Mouse (Mus musculus) hindbrain, embryonic 12.5 days (tissue): ENCODE data around the gene Dag1. TPM values are rescaled to one million over a fixed set of nuclear protein-coding genes. Genes with fewer than 3 reads are reported as not detected.

Source experiments
- ATAC-seq: fragments of 200-750 bp; cut with Nextera tagmentation; 2 replicates; pipeline ENCODE4 v1.8.0; 2017; ENCODE audit warnings: moderate TSS enrichment; ENCODE audit not compliant: low FRiP score
- H3K27ac ChIP-seq: fragments of 300-500 bp; sonication (generic); 2 replicates; pipeline ENCODE4 v1.5.1; 2016; ENCODE audit warnings: mild to moderate bottlenecking
- H3K27me3 ChIP-seq: fragments of 300-500 bp; sonication (generic); 2 replicates; pipeline ENCODE4 v1.6.1; 2016; ENCODE audit warnings: mild to moderate bottlenecking
- H3K36me3 ChIP-seq: fragments of 300-500 bp; sonication (generic); 2 replicates; pipeline ENCODE4 v1.6.1; 2016; ENCODE audit warnings: mild to moderate bottlenecking
- H3K4me1 ChIP-seq: fragments of 300-500 bp; sonication (generic); 2 replicates; pipeline ENCODE4 v1.6.1; 2016
- H3K4me2 ChIP-seq: fragments of 300-500 bp; sonication (generic); replicated peaks from 2 replicates; pipeline ENCODE4 v1.6.1; 2016; ENCODE audit warnings: mild to moderate bottlenecking
- H3K4me3 ChIP-seq: fragments of 300-500 bp; sonication (generic); 2 replicates; pipeline ENCODE4 v1.5.1; 2016; ENCODE audit warnings: mild to moderate bottlenecking
- H3K9ac ChIP-seq: fragments of 300-500 bp; sonication (generic); 2 replicates; pipeline ENCODE4 v1.6.1; 2016; ENCODE audit warnings: mild to moderate bottlenecking, moderate library complexity
- H3K9me3 ChIP-seq: fragments of 300-500 bp; sonication (generic); replicated peaks from 2 replicates; pipeline ENCODE4 v1.6.1; 2016; ENCODE audit warnings: mild to moderate bottlenecking
- WGBS: fragments of 180-500 bp; shearing (Covaris S2); methylation state at CpG from one replicate; pipeline ENCODE4 v1.1.7; 2016; 5-methylcytosine and 5-hydroxymethylcytosine counted together
- polyA plus RNA-seq: library from polyadenylated mRNA; unstranded; fragments of >200 nt; fragmentation: Nextera tagmentation; extraction: Ambion mirVana; gene quantifications from 2 replicates; pipeline ENCODE4 v1.2.1, GENCODE M21; 2016

Dag1 gene
- polyA plus RNA-seq, 1 experiment from 2014 or later, result 74.7 TPM

DNA sequence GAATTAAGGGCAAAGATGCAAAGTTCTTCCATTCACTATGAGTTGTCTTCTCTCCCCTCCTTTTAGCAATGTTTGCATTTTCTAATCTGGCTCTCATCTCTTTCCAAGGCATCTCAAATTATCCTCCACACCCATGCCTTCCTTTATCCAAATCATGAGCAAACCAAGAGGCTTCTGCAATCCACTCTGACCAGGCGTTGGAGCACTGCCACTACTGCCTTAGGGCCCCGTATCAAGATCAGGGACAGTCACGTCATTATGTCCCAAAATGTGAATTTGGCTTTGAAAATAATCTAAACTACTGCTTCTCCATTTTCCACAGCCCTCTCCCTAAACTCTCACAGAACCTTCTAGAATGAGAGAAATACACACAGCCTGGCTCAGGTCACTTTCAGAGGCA lies 19.2 kb downstream of the Dag1 start:
- ATAC-seq, result no peak
- Histone ChIP-seq H3K9me3 (no peaks in the 10 kb centered on the region), H3K4me2 (no peak overlapping the region), H3K27me3 (no peaks in the 10 kb centered on the region), H3K9ac (no peak overlapping the region), H3K4me1 (0 out of 2 replicates have a peak, but pooled peaks cover 2% of the 10 kb centered on the region), H3K36me3 (peaks cover 15% of the 10 kb centered on the region), H3K27ac (no peak overlapping the region), H3K4me3 (no peak overlapping the region)
- WGBS, result 95% methylated on average over 3 of the region's 3 CpGs

DNA sequence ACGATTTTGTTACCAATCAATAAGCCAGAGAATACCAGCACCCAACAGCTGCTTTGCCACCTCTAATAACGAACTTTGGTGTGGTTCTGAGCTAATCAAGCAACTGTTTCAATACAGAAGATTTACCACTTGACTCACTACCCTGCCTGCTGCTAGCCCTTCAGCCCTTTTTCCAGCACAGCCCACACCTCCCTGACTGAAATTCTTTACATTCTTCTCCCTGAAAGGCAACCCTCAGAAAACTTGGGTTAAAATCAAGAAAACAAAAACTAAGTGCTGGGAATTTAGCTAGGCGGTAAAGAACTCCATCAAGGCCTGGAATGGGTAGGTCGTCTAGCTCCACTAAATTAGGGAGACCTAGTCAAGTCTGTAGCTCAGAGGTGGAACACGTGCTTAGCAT lies 23.8 kb downstream of the Dag1 start:
- no peak overlapping the region for H3K9ac ChIP-seq
- no peaks in the 10 kb centered on the region for H3K9me3 ChIP-seq
- H3K27ac ChIP-seq, result no peak overlapping the region
- 0 out of 2 replicates have a peak, but pooled peaks cover 3% of the 10 kb centered on the region for H3K4me1 ChIP-seq
- H3K4me2 ChIP-seq, result no peak overlapping the region
- no peak overlapping the region for H3K4me3 ChIP-seq
- no peaks in the 10 kb centered on the region for H3K27me3 ChIP-seq
- 64% methylated on average over 5 of the region's 5 CpGs for WGBS
- ATAC-seq, result no peak
- peaks cover 1% of the 10 kb centered on the region; the same call in 1 of the 2 replicates for H3K36me3 ChIP-seq

DNA sequence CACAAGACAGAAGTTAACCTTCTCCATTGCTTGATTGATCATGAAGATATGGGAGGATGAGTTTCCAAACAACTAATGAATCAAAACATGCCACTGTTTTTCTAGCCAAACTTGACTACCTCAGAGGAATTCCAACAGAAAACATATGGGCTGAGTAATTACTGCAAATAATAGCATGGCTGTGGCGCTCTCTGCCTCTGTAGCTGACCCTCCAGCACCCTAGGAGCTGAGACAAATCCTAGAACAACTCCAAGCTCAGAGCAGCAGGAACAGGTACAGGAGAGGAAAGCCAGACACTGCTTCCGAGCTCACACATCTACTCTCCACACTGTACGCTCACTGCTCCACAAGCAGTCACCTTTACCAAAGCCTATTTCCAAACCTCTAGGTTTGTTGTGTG lies 24.9 kb downstream of the Dag1 start:
- Histone ChIP-seq H3K9ac (no peak overlapping the region), H3K36me3 (peaks cover 4% of the 10 kb centered on the region; the same call in 1 of the 2 replicates), H3K4me1 (0 out of 2 replicates have a peak, but pooled peaks cover 3% of the 10 kb centered on the region), H3K27ac (no peak overlapping the region), H3K9me3 (no peaks in the 10 kb centered on the region), H3K4me3 (no peak overlapping the region), H3K4me2 (no peak overlapping the region), H3K27me3 (no peaks in the 10 kb centered on the region)
- ATAC-seq, result no peak
- 80% methylated on average over 3 of the region's 3 CpGs for WGBS

DNA sequence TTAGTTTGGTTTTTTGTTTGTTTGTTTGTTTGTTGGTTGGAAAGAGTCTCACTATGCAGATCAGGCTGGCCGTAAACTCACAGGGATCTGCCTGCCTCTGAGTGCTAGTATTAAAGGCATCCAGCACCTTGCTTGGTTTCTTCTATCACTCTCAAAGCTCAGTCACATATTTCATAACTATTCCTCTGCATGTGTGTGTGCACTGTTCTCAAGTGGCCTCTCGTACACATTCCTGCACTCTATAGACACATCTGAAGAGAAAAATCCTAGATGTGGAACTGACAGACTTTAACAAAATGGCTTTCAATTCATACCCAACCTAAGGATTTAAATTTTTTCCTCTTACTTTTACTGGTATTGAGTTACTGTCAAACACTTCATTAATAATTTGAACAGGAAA lies 25.4 kb downstream of the Dag1 start:
- no peaks in the 10 kb centered on the region for H3K9me3 ChIP-seq
- H3K27me3 ChIP-seq, result no peaks in the 10 kb centered on the region
- H3K9ac ChIP-seq, result no peak overlapping the region
- no peak for ATAC-seq
- no peak overlapping the region for H3K4me2 ChIP-seq
- H3K27ac ChIP-seq, result no peak overlapping the region
- 0 out of 2 replicates have a peak, but pooled peaks cover 3% of the 10 kb centered on the region for H3K4me1 ChIP-seq
- no peak overlapping the region for H3K4me3 ChIP-seq
- H3K36me3 ChIP-seq, result peaks cover 4% of the 10 kb centered on the region; the same call in 1 of the 2 replicates
- WGBS, result 95% methylated on average over 2 of the region's 2 CpGs

DNA sequence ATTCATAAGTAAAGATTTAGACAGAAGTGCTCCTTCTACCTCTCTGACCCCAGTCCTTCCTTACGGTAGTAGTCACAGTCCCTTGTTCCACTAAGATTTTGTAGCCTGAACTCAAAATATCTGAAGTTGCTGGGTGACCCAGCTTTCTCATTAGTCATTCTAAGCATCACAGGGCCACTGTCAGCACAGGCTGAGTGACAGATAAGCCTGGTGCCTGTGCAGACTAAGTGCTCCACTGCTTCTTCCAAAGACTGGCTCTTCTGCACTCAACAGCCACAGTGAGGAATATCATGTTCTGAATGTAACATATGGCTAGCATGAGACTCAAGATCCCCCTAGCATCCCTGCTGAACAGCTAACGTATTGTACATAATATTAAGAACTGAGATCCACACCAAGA lies 29.1 kb downstream of the Dag1 start:
- H3K4me3 ChIP-seq, result no peak overlapping the region
- no peaks in the 10 kb centered on the region for H3K9me3 ChIP-seq
- peaks cover 4% of the 10 kb centered on the region; the same call in 1 of the 2 replicates for H3K36me3 ChIP-seq
- no peak overlapping the region for H3K4me2 ChIP-seq
- H3K9ac ChIP-seq, result no peak overlapping the region
- 95% methylated on average over 2 of the region's 2 CpGs for WGBS
- no peaks in the 10 kb centered on the region for H3K27me3 ChIP-seq
- 0 out of 2 replicates have a peak, but pooled peaks cover 3% of the 10 kb centered on the region for H3K4me1 ChIP-seq
- ATAC-seq, result no peak
- no peak overlapping the region for H3K27ac ChIP-seq

GRCm38 (mm10) chr9:108232908-108233307 lies 30.9 kb downstream of the Dag1 start:
- 95% methylated on average over 2 of the region's 2 CpGs for WGBS
- 0 out of 2 replicates have a peak, but pooled peaks cover 2% of the 10 kb centered on the region for H3K4me1 ChIP-seq
- H3K4me2 ChIP-seq, result no peak overlapping the region
- no peaks in the 10 kb centered on the region for H3K9me3 ChIP-seq
- ATAC-seq, result no peak
- no peak overlapping the region for H3K9ac ChIP-seq
- peaks cover 4% of the 10 kb centered on the region; the same call in 1 of the 2 replicates for H3K36me3 ChIP-seq
- no peaks in the 10 kb centered on the region for H3K27me3 ChIP-seq
- H3K4me3 ChIP-seq, result no peak overlapping the region
- no peak overlapping the region for H3K27ac ChIP-seq

DNA sequence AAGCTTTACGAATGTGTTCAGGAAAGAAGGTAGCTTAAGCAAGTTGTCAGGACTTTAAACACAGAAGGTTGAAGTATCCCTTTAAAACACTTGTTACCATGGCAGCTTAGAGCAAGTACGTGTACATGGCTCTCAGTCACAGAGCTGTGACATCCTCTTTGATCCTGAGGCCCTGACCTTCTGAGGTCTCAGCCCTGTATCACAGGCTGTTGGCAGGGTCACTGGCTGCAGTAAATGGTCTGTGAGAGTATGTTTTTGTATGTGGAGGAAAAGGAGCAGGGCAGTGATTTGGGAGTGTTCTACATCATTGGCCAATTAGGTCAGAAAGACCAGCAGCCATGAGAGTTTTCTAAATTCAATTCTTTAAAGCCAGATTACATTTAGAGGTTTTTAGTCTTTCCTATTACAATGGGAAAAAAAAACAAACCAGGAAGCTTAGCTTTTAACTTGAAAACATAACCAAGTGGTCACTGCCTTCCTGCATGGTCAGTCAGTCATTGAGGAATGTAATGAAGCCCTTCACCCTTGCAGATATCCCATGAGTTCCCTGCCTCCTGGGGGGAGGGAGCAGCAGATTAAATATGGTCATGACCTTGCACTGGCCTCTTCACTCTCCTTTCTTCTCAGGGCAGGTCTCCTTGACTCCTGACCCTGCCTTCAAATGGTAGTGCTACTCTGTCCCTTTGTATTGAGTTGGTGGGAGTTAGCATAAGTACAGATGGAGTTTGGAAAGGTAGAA lies 35.7 kb downstream of the Dag1 start:
- no peak overlapping the region for H3K9ac ChIP-seq
- H3K9me3 ChIP-seq, result no peaks in the 10 kb centered on the region
- ATAC-seq, result no peak
- no peak overlapping the region for H3K27ac ChIP-seq
- no peaks in the 10 kb centered on the region for H3K27me3 ChIP-seq
- H3K36me3 ChIP-seq, result no peaks in the 10 kb centered on the region; the same call in 1 of the 2 replicates
- WGBS, result 41% methylated on average over 2 of the region's 2 CpGs
- no peak overlapping the region for H3K4me2 ChIP-seq
- H3K4me3 ChIP-seq, result no peak overlapping the region
- 0 out of 2 replicates have a peak, but pooled peaks cover 2% of the 10 kb centered on the region for H3K4me1 ChIP-seq

DNA sequence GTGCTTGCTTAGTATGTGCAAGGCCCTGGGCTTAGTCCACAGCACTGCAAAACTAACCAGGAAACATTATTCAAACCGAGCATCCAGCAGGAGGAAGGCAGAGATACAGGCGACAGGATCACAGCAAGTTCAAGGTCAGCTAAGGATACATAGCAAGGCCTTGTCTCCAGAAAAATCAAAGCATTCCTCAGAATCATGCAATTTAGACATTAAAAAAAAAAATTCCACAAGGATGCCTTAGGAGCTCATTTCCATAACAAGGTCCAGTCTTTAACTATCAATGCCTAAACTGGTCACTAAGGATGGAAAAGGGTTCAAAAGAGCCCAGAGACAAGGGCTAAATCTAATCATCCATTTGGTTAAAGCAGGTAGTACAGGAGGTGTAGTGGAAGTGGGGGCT lies 38.6 kb downstream of the Dag1 start:
- H3K27me3 ChIP-seq, result no peaks in the 10 kb centered on the region
- H3K9ac ChIP-seq, result no peak overlapping the region
- ATAC-seq, result no peak
- H3K36me3 ChIP-seq, result no peaks in the 10 kb centered on the region; the same call in 1 of the 2 replicates
- H3K4me1 ChIP-seq, result 0 out of 2 replicates have a peak, but pooled peaks cover 2% of the 10 kb centered on the region
- no peak overlapping the region for H3K27ac ChIP-seq
- WGBS, result 84% methylated on average over 2 of the region's 2 CpGs
- no peaks in the 10 kb centered on the region for H3K9me3 ChIP-seq
- H3K4me3 ChIP-seq, result no peak overlapping the region
- H3K4me2 ChIP-seq, result no peak overlapping the region

DNA sequence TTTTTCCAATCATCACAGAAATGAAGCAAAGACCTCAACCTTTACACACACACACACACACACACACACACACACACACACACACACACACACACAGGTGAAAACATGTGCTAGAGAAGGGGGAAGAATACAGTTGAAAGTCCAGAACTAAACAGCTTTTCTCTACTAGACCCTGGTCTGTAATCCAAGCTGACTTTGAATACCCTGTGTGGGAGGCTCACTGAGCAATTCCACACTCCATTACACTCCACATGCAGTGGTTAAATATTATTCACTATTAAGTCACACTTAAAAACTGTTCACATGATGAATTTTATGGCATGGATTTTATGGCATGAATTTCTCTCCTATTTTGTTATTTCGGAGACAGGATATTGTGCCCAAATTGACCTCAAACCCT lies 40.1 kb downstream of the Dag1 start:
- H3K36me3 ChIP-seq, result no peaks in the 10 kb centered on the region; the same call in 1 of the 2 replicates
- 93% methylated on average over 1 of the region's 1 CpGs for WGBS
- H3K4me1 ChIP-seq, result 0 out of 2 replicates have a peak, but pooled peaks cover 2% of the 10 kb centered on the region
- H3K4me3 ChIP-seq, result no peak overlapping the region
- H3K4me2 ChIP-seq, result no peak overlapping the region
- ATAC-seq, result no peak
- no peaks in the 10 kb centered on the region for H3K9me3 ChIP-seq
- no peak overlapping the region for H3K27ac ChIP-seq
- no peaks in the 10 kb centered on the region for H3K27me3 ChIP-seq
- H3K9ac ChIP-seq, result no peak overlapping the region

- Histone ChIP-seq H3K27ac (no peak overlapping the region), H3K27me3 (no peaks in the 10 kb centered on the region), H3K9ac (no peak overlapping the region), H3K36me3 (peaks cover 18% of the 10 kb centered on the region), H3K4me1 (no peaks in the 10 kb centered on the region), H3K9me3 (no peaks in the 10 kb centered on the region), H3K4me2 (no peak overlapping the region), H3K4me3 (no peak overlapping the region)
- no peak for ATAC-seq
- 96% methylated on average over 3 of the region's 3 CpGs for WGBS
Observed at GRCm38 (mm10) chr9:108221566-108221965, 42.2 kb downstream of the Dag1 start.

DNA sequence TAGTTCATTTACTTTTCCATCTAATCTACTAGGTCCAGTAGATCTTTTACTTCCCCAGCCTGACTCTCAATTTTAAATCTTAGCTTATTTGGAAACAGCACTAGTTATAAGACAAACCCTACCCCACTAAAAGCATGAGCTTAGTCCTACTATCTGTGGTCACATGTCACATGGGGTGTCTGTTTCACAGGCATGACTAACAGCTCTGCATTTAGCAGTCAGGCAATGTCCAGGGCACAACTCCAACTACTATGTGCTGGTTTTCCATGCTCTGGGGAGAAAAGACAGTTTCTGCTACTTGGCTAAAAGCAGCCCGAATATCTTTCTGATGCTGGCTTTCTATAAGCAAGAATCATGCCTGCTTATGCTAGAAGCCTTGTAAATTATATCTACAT lies 43.4 kb downstream of the Dag1 start:
- no peak overlapping the region for H3K4me2 ChIP-seq
- 97% methylated on average over 1 of the region's 1 CpGs for WGBS

DNA sequence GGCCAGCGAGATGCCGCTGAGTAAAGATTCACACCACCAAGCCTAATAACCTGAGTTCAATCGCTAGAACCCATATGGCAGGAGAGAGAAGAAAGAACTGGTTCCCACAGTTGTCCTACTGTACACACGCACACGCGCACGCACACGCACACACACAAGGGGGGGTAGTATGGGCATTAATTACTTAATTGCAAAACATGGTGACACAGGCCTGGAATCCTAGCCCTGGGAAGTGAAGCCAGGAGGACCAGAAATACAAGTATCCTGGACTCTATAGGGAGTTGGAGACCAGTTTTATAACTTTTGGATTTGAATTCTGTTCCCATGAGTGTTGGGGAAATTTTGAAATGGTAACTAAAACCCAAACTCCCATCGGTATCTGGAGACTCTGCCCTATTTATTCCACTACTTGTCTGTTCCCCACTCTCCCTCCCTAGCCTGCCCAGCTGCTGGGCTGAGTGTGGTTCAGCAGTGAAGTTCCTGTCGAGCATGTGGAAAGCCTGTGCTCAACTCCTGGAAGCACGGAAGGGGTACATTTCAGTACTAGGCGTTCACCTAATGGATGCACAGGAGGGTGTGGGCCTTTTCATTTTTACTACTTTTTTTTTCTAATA lies 43.9 kb downstream of the Dag1 start:
- ATAC-seq, result no peak
- no peaks in the 10 kb centered on the region for H3K4me1 ChIP-seq

More for the DNA sequence above, 43.4 kb downstream of the Dag1 start:
- Histone ChIP-seq H3K27me3 (no peaks in the 10 kb centered on the region), H3K27ac (no peak overlapping the region; the same call in 1 of the 2 replicates), H3K9me3 (no peaks in the 10 kb centered on the region), H3K4me1 (no peaks in the 10 kb centered on the region), H3K36me3 (peaks cover 25% of the 10 kb centered on the region), H3K4me3 (no peak overlapping the region), H3K9ac (no peak overlapping the region)
- no peak for ATAC-seq

More for the DNA sequence above, 43.9 kb downstream of the Dag1 start:
- Histone ChIP-seq H3K9me3 (no peaks in the 10 kb centered on the region), H3K4me2 (no peak overlapping the region), H3K27me3 (no peaks in the 10 kb centered on the region), H3K27ac (no peak overlapping the region), H3K4me3 (no peak overlapping the region), H3K9ac (no peak overlapping the region), H3K36me3 (peaks cover 25% of the 10 kb centered on the region)
- WGBS, result 90% methylated on average over 12 of the region's 12 CpGs
